Mouse (Mus musculus) cerebellum, postnatal 14 days (tissue): Measurements from ENCODE around the gene Atn1.

Source experiments
- DNase-seq, 2 experiments: peaks; one replicate each; pipeline ENCODE4 v3.0.0; 2021; ENCODE audit warnings: mixed read lengths in 2 of 2

Gene Atn1

GRCm38 (mm10) chr6:124708289-124708889, 47.9 kb downstream of the Atn1 start:
- DNase-seq, result no peak

DNA sequence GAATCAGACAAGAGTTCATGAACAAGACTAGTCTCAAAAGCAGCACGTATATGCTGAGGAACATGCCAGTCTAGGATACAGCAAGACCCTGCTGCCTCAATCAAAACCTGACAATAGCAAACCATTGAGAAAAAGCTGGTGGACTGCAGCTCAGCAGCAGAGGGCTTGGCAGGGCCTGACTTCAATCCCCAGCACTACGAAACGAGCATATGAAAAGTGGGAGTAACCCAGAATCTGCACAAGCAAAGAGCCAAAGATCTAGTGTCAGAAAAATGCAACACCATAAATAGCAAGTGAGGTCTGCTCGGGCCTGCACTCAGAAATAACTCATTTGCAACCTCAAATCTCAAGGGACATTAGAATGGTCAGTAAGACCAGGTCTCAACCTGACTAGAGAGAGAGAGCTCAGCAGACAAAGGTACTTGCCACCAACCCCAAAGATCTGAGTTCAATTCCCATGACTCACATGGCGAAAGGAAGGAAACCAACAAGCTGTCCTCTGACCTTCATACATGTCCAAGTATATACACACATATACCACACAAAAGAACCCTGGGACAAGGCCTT, 50.2 kb downstream of the Atn1 start:
- no peak for DNase-seq

DNA sequence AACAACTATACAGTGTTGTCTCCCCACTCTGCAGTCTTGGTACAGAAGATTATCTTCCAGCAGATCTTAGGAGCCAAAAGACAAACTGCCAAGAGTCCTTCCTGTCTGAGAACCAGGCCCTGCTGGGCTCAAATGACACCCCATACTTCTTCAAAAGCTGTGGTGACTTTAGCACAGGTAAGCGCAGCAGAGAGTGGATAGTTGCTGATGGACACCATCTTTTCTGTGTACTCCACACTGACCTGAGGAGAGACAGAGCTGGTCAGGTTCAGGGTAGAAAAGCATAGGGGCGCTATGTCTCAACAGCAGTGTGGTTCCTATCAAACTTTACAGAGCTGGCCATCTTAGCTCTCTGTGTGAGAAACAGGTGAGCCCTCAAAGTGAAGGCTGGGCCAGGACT, 51.9 kb downstream of the Atn1 start:
- DNase-seq, result no peak

GRCm38 (mm10) chr6:124703789-124704188, 52.5 kb downstream of the Atn1 start:
- no peak for DNase-seq

- DNase-seq, result peak; percentile 84 to 88
Observed at GRCm38 (mm10) chr6:124702784-124703103, 53.6 kb downstream of the Atn1 start.

GRCm38 (mm10) chr6:124702102-124702783, 54.1 kb downstream of the Atn1 start:
- no peak for DNase-seq

- DNase-seq, result no peak
Observed at GRCm38 (mm10) chr6:124701338-124701737, 55.0 kb downstream of the Atn1 start.

- peak; percentile 61 to 65 for DNase-seq
Observed at GRCm38 (mm10) chr6:124699962-124700610, 56.2 kb downstream of the Atn1 start.

DNA sequence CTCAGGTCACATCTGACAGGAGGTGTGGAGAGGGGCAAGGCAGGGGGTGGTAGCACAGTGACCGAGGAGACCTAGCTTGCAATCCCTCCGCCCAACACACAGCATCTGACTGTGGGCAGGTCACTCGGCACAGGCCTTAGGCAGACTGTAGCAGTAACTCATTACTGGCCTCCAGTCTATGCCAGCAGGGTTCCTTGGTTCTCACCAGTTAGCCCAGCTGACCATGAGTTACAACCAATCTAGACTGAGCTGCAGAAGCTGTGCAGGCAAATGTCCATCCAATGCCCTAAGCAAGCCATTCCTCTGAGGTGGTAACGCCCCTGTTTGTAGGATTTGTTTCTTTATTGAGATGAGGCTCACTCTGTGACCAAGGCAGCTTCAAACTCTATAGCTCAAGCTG, 57.0 kb downstream of the Atn1 start:
- peak; percentile 32 to 40 for DNase-seq

- no peak for DNase-seq
Observed at GRCm38 (mm10) chr6:124698751-124699150, 57.6 kb downstream of the Atn1 start.

DNA sequence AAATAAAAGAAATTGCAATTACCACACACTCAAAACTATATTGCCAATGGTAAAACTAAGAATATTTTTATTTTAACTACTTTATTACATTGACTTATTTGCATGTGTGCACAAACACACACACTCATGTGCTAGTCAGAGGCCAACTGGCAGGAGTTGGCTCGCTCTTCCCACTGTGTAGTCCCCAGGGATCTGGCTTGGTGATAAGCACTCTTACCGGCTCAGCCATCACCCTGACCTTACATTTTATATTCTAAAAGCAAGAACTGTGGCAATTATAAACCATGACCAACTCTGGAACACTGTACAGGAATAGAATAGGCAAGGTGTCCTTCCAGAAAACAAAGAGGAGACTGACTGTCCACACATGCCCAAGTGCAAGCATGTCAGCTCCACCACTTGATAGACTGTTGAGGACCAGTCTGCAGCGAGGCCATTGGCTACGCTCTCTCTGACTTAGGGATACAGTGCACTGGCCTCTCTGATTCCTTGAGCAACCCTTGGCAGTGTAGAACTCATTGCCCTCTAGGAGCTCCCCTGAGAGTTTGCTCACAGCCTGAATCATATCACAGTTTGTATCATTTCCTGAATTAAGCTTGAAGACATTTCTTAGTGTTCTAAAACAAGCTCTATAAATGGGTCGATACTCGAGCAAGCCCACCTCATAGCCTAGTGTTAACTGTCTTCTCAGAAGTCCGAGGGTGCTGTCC, 59.7 kb downstream of the Atn1 start:
- DNase-seq, result no peak

DNA sequence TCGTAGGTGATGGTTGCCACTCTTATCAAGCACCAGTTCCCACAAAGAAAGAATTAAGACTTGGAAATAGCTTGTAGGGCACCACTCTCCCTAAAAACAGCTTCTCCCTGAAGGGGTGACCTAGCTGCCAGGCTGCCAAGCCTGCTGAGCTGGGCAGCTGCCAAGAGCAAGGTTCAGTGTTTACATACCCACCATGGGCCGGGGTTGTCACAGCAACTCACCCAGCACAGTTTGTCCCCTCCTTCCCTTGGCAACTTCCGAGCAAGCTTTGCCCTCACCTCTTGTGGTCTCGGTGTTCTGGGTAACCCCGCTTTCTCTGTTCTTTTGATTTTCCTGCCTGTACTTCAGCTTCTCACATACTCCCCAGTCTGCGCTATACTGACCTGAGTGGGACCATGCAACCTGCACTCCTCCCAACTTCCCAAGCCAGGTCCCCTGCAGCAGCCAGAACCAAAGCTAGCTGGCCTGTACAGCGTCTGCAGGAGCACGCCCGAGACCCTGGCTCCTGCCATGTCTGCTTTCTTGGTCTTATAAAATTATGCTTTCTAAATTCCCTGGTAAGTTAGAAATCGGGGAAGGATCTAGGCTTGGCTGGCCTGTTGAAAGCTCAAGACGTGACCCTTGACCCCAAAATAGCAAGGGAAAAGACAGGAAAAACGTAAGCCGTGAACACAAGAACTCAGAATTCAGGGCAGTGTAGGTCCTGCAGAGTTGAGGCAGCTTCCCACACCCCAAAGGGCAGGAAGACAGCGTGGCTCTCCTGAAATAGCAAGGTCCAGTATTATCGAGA, 62.0 kb downstream of the Atn1 start:
- peak; percentile 77 to 79 for DNase-seq

GRCm38 (mm10) chr6:124693243-124693981, 62.9 kb downstream of the Atn1 start:
- no peak for DNase-seq
